In genomic region chr6:93911420-93911819, GRCm38 (mm10) we compare ENCODE assay signal across 12 mouse cellular contexts.
DNase-seq lines count a peak whose midpoint lies in the region; ATAC-seq and TF ChIP-seq lines count a peak whose summit lies in the region.
"Had no signal": no experiment of that assay in that cellular context is flagged by ENCODE, and none has a peak within 500 bp of the region (broad histone marks: within the 10 kb centered on the region; RNA-seq: fewer than 3 reads in every experiment).

No protein-coding gene starts in this region.

- no peaks in the 10 kb centered on the region for H3K36me3 ChIP-seq in forebrain, embryonic 16.5 days (ENCODE audit: control insufficient read depth, insufficient read depth)
- 0 out of 2 replicates have a peak, but pooled peaks cover 4% of the 10 kb centered on the region for H3K36me3 ChIP-seq in midbrain, embryonic 10.5 days
- H3K36me3 ChIP-seq: G1E had no signal

- peak overlapping the region; percentile 78 for H3K9ac ChIP-seq in forebrain, embryonic 16.5 days (replicated peaks; ENCODE audit: low read depth, low read length)

- no peak for DNase-seq in left cerebral cortex, adult 2 months (ENCODE audit: extremely low spot score in 1 of 2, low spot score in 2 of 2)
- no peak for DNase-seq in left cerebral cortex, adult 18-20 months (ENCODE audit: low spot score in 2 of 2)
- peak; percentile 26 for DNase-seq in midbrain, embryonic 10.5 days (ENCODE audit: low spot score)
- DNase-seq in retina, postnatal 1 day, result peak; percentile 27
- no peak for DNase-seq in heart, adult 8-10 months (ENCODE audit: low spot score)
- DNase-seq in urinary bladder, postnatal 10 days (ENCODE audit: low spot score), result no peak
- no peak for DNase-seq in urinary bladder, postnatal 14 days (ENCODE audit: low spot score)
- DNase-seq: adrenal gland, postnatal 10 days; gastrocnemius, adult 2 months; lung, postnatal 10 days had no signal

- WGBS in forebrain, embryonic 16.5 days, result 0% methylated on average over 2 of the region's 2 CpGs
- 34% methylated on average over 2 of the region's 2 CpGs for WGBS in midbrain, embryonic 10.5 days

- H3K4me2 ChIP-seq in forebrain, embryonic 16.5 days (ENCODE audit: low read length), result peak overlapping the region; percentile 88

- H3K27me3 ChIP-seq in forebrain, embryonic 16.5 days (replicated peaks; ENCODE audit: control insufficient read depth, insufficient read depth, low read length), result no peaks in the 10 kb centered on the region
- H3K27me3 ChIP-seq in midbrain, embryonic 10.5 days (ENCODE audit: low read depth, poor library complexity, severe bottlenecking), result peaks cover 56% of the 10 kb centered on the region

- H3K4me3 ChIP-seq in left cerebral cortex, adult 2 months, result peak overlapping the region; percentile 73; the same call in 1 of the 2 replicates
- peak overlapping the region; percentile 64 for H3K4me3 ChIP-seq in forebrain, embryonic 16.5 days (replicated peaks; ENCODE audit: low read length)
- H3K4me3 ChIP-seq in midbrain, embryonic 10.5 days, result peak overlapping the region; percentile 57
- H3K4me3 ChIP-seq: gastrocnemius, adult 2 months had no signal

- no peak for ATAC-seq in forebrain, embryonic 16.5 days

- intact Hi-C loops in left cerebral cortex, adult 2 months (cut with DNase I), result loop anchor here (5.0 kb wide), 1 partner anchor 124 kb away; no protein-coding TSS in a partner anchor

- no peaks in the 10 kb centered on the region for H3K9me3 ChIP-seq in forebrain, embryonic 16.5 days (ENCODE audit: control insufficient read depth, low read length)
- H3K9me3 ChIP-seq in midbrain, embryonic 10.5 days (replicated peaks), result no peaks in the 10 kb centered on the region

- TF ChIP-seq CTCF in left cerebral cortex, adult 2 months (IDR thresholded peaks at IDR 0.05), result no peak

- H3K4me1 ChIP-seq in forebrain, embryonic 16.5 days (replicated peaks; ENCODE audit: control insufficient read depth, insufficient read depth, low read length), result peaks cover 42% of the 10 kb centered on the region
- H3K4me1 ChIP-seq in midbrain, embryonic 10.5 days, result peaks cover 57% of the 10 kb centered on the region

- H3K27ac ChIP-seq in left cerebral cortex, adult 2 months, result no peak overlapping the region; the same call in 1 of the 2 replicates
- H3K27ac ChIP-seq in forebrain, embryonic 16.5 days (ENCODE audit: low read length), result peak overlapping the region; percentile 98
- peak overlapping the region; percentile 96 for H3K27ac ChIP-seq in midbrain, embryonic 10.5 days (replicated peaks)

Comparison
In these comparisons a context has a peak if more than half of its experiments do, and no peak if none do; other contexts are left out.
1. DNase-seq: peak in midbrain, embryonic 10.5 days (single experiment) and retina, postnatal 1 day (single experiment); none in left cerebral cortex, adult 2 months (0 of 2), left cerebral cortex, adult 18-20 months (0 of 2), heart, adult 8-10 months (single experiment), urinary bladder, postnatal 10 days (single experiment) and urinary bladder, postnatal 14 days (single experiment).
2. Peak in every context shown above with its lines, with median percentiles within 50 percentile points of each other: H3K4me3 ChIP-seq.